Mouse (Mus musculus) ES-E14 (cell line): Measurements from ENCODE around the gene Rps17.

Experiments
- HCFC1 ChIP-seq: IDR thresholded peaks from 2 replicates; pipeline ENCODE4 v1.6.1; 2012; ENCODE audit warnings: low read length, inconsistent platforms, borderline replicate concordance; ENCODE audit not compliant: insufficient read depth
- MAFK ChIP-seq: IDR thresholded peaks from 2 replicates; pipeline ENCODE4 v1.6.1; 2014; ENCODE audit warnings: mild to moderate bottlenecking, low read depth, low read length, inconsistent platforms; ENCODE audit not compliant: insufficient read depth
- ZC3H11A ChIP-seq: IDR thresholded peaks from 2 replicates; pipeline ENCODE4 v1.6.1; 2012; ENCODE audit warnings: low read depth, mild to moderate bottlenecking, inconsistent platforms, low read length, borderline replicate concordance
- ZNF384 ChIP-seq: IDR thresholded peaks from 2 replicates; pipeline ENCODE4 v1.6.1; 2012; ENCODE audit warnings: low read depth, low read length, inconsistent platforms

DNA sequence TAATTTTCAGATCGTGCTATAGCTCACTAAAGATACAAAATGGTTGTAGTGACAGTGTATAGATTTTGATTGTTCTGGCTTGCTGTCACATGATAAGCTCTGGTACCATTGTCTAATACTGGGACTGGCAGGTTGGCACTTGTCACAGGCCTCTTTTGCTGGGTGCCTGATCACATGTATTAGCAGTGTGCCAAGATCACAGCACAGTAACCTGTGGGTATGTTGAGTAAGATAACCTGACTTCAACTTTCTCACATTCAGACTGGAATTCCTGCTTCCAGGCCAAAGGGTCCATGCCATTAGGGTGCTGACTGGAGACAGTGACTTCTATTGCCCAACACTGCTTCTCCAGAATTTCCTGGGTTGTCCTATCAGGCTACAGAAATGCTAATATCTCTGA is 33.9 kb downstream of the Rps17 start:
- TF ChIP-seq HCFC1 (no peak), ZC3H11A (no peak), ZNF384 (no peak), MAFK (no peak)
